Mouse (Mus musculus) megakaryocyte, embryonic 14.5 days (primary cell): ENCODE results near the gene Cdc42bpb. TPM values are rescaled to one million over a fixed set of nuclear protein-coding genes. Genes with fewer than 3 reads are reported as not detected.

Experiments
- H3K27me3 ChIP-seq: replicated peaks from 2 replicates; pipeline ENCODE3; 2012; ENCODE audit warnings: inconsistent platforms
- H3K36me3 ChIP-seq: replicated peaks from 2 replicates; pipeline ENCODE3; 2012; ENCODE audit warnings: low read length, inconsistent platforms, mixed read lengths
- H3K4me1 ChIP-seq: 2 replicates; pipeline ENCODE4 v1.6.1; 2012; ENCODE audit warnings: inconsistent platforms
- H3K4me3 ChIP-seq: replicated peaks from 2 replicates; pipeline ENCODE3; 2012; ENCODE audit warnings: moderate library complexity, mild to moderate bottlenecking, inconsistent platforms
- H3K9me3 ChIP-seq: 2 replicates; pipeline ENCODE4 v1.6.1; 2012; ENCODE audit warnings: inconsistent platforms
- FLI1 ChIP-seq: IDR thresholded peaks from 2 replicates; pipeline ENCODE4 v1.6.1; 2012; ENCODE audit warnings: low read length, inconsistent platforms, mixed read lengths
- GATA1 ChIP-seq: IDR thresholded peaks from 3 replicates; pipeline ENCODE4 v1.6.1; 2012; ENCODE audit warnings: mixed read lengths, low read length, inconsistent platforms, borderline replicate concordance
- polyA plus RNA-seq: library from polyadenylated mRNA; stranded (reverse); fragments of >175 nt; gene quantifications from 2 replicates; pipeline ENCODE4 v1.2.3, GENCODE M21; 2012; ENCODE audit warnings: low replicate concordance; ENCODE audit not compliant: insufficient read depth

The Cdc42bpb gene
- polyA plus RNA-seq, 1 experiment = 113 TPM

GRCm38 (mm10) chr12:111309256-111309655 lies 68.3 kb downstream of the Cdc42bpb start:
- peaks cover 98% of the 10 kb centered on the region for H3K36me3 ChIP-seq
- no peaks in the 10 kb centered on the region for H3K9me3 ChIP-seq
- TF ChIP-seq FLI1 = no peak
- no peak for TF ChIP-seq GATA1
- H3K27me3 ChIP-seq = peaks cover 32% of the 10 kb centered on the region
- H3K4me1 ChIP-seq = peaks cover 19% of the 10 kb centered on the region
- H3K4me3 ChIP-seq = no peak overlapping the region

- H3K36me3 ChIP-seq = peaks cover 98% of the 10 kb centered on the region
Observed at GRCm38 (mm10) chr12:111306821-111307220, 70.7 kb downstream of the Cdc42bpb start.

GRCm38 (mm10) chr12:111303702-111304337 lies 73.7 kb downstream of the Cdc42bpb start:
- Histone ChIP-seq H3K4me3 (no peak overlapping the region), H3K27me3 (peaks cover 27% of the 10 kb centered on the region), H3K9me3 (no peaks in the 10 kb centered on the region), H3K36me3 (peaks cover 91% of the 10 kb centered on the region), H3K4me1 (peaks cover 18% of the 10 kb centered on the region)
- TF ChIP-seq FLI1 = no peak
- TF ChIP-seq GATA1 = no peak

More at GRCm38 (mm10) chr12:111306821-111307220, 70.7 kb downstream of the Cdc42bpb start:
- Histone ChIP-seq H3K9me3 (no peaks in the 10 kb centered on the region), H3K4me1 (peaks cover 22% of the 10 kb centered on the region), H3K27me3 (peaks cover 37% of the 10 kb centered on the region), H3K4me3 (no peak overlapping the region)
- no peak for TF ChIP-seq FLI1
- TF ChIP-seq GATA1 = no peak

GRCm38 (mm10) chr12:111302018-111302345 lies 75.5 kb downstream of the Cdc42bpb start:
- Histone ChIP-seq H3K36me3 (peaks cover 94% of the 10 kb centered on the region), H3K4me1 (peaks cover 16% of the 10 kb centered on the region), H3K9me3 (no peaks in the 10 kb centered on the region), H3K27me3 (peaks cover 36% of the 10 kb centered on the region), H3K4me3 (no peak overlapping the region)
- TF ChIP-seq GATA1 = no peak
- no peak for TF ChIP-seq FLI1

GRCm38 (mm10) chr12:111301322-111302017 lies 76.0 kb downstream of the Cdc42bpb start:
- no peak for TF ChIP-seq FLI1
- TF ChIP-seq GATA1 = no peak
- H3K36me3 ChIP-seq = peaks cover 94% of the 10 kb centered on the region

GRCm38 (mm10) chr12:111293025-111293424 lies 84.5 kb downstream of the Cdc42bpb start:
- TF ChIP-seq GATA1 (no peak), FLI1 (no peak)
- peaks cover 69% of the 10 kb centered on the region for H3K36me3 ChIP-seq
- H3K9me3 ChIP-seq = no peaks in the 10 kb centered on the region

More at GRCm38 (mm10) chr12:111301322-111302017, 76.0 kb downstream of the Cdc42bpb start:
- no peaks in the 10 kb centered on the region for H3K9me3 ChIP-seq
- H3K27me3 ChIP-seq = peaks cover 37% of the 10 kb centered on the region
- H3K4me1 ChIP-seq = peaks cover 11% of the 10 kb centered on the region; the same call in 1 of the 2 replicates
- H3K4me3 ChIP-seq = no peak overlapping the region

GRCm38 (mm10) chr12:111284532-111284931 lies 93.0 kb downstream of the Cdc42bpb start:
- H3K4me3 ChIP-seq = no peak overlapping the region
- H3K36me3 ChIP-seq = no peaks in the 10 kb centered on the region
- peaks cover 9% of the 10 kb centered on the region for H3K9me3 ChIP-seq
- peaks cover 53% of the 10 kb centered on the region for H3K27me3 ChIP-seq
- H3K4me1 ChIP-seq = peaks cover 5% of the 10 kb centered on the region; the same call in 1 of the 2 replicates
- TF ChIP-seq FLI1 = no peak
- TF ChIP-seq GATA1 = no peak

More at GRCm38 (mm10) chr12:111293025-111293424, 84.5 kb downstream of the Cdc42bpb start:
- Histone ChIP-seq H3K27me3 (peaks cover 68% of the 10 kb centered on the region), H3K4me3 (peak overlapping the region; percentile 17), H3K4me1 (peaks cover 6% of the 10 kb centered on the region; the same call in 1 of the 2 replicates)

- no peak for TF ChIP-seq GATA1
- TF ChIP-seq FLI1 = no peak
- no peak overlapping the region for H3K4me3 ChIP-seq
- peaks cover 5% of the 10 kb centered on the region; the same call in 1 of the 2 replicates for H3K4me1 ChIP-seq
- peaks cover 51% of the 10 kb centered on the region for H3K27me3 ChIP-seq
- H3K36me3 ChIP-seq = no peaks in the 10 kb centered on the region
- peaks cover 18% of the 10 kb centered on the region for H3K9me3 ChIP-seq
Observed at GRCm38 (mm10) chr12:111283573-111283972, 93.9 kb downstream of the Cdc42bpb start.

GRCm38 (mm10) chr12:111276371-111276770 lies 101.1 kb downstream of the Cdc42bpb start:
- Histone ChIP-seq H3K36me3 (no peaks in the 10 kb centered on the region), H3K4me3 (no peak overlapping the region), H3K4me1 (peaks cover 32% of the 10 kb centered on the region), H3K27me3 (peaks cover 74% of the 10 kb centered on the region), H3K9me3 (peaks cover 28% of the 10 kb centered on the region)
- TF ChIP-seq FLI1 = no peak
- no peak for TF ChIP-seq GATA1
